Mouse (Mus musculus) mouse trophoblast stem cell (cell line): ENCODE data around the gene Dok3.
"Not testable (repeated sequence)": the region's sequence is repeated elsewhere in the genome, so short reads cannot be mapped to it uniquely, and the experiment has no call there.

Experiments
- in situ Hi-C, 2 experiments: fragments of 300-500 bp; cut with MseI, MboI; formaldehyde crosslinking; loops; 2 replicates in 1 of 2; 3 replicates in 1 of 2; pipeline ENCODE4 v1.15.1; 2025

The Dok3 gene

DNA sequence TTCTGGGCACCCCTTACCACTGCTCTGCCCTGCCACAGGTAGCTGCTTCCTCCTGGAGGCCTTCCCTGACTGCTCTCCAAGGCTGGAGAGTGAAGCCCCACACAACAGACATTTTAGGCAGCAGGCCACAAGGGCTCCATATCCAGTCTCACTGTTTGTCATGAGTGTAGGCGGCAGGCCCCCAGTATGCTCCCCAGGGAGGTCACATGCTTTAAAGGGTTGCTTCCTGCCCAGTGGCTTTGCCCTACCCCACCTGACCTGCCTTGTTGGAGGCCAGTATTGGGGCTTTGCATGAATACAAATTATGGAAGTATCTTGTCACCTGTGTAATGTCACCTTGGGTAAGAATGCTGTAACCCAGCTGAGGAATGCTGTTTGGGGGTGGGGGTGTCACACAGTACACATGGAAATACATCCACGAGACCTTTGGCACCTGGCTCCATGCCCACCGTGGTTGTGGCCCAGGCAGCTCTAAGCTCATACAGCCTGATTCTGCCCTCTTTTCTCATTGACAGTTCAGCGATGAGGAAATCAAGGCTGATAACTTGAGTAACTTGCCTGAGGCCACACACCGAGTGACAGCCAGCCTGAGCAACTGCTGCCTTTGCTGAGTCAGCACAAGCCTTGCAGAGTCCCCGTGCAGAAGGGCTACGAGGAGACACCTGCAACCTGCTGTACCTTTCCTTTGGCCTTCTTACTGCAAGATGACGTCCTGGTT is at the start of gene Dok3:
Gene Dok3, minus strand, starts transcription at position 99 of the 718 bp plus-strand sequence.
- in situ Hi-C loops: no loop called here

DNA sequence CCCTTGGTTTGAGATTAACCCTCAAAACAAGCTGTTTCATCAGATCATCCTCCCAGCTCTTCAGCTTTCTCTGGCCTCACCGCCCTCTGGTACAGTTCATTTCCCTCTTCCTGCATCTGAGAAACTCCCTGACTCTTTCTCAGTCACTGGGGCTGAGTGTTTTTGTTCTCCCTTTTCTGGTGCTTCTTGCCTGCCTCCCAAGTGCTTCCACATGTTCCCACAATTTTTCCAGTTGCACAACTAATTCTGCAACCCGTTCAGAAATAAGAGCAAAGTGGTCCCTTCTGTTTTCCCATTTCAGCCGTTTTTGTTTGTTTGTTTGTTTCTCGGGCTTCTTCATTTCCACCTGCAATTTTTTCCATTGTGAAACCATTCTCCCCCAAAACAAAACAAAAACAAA is 49.0 kb upstream of the Dok3 start:
- in situ Hi-C loops: no loop called here

DNA sequence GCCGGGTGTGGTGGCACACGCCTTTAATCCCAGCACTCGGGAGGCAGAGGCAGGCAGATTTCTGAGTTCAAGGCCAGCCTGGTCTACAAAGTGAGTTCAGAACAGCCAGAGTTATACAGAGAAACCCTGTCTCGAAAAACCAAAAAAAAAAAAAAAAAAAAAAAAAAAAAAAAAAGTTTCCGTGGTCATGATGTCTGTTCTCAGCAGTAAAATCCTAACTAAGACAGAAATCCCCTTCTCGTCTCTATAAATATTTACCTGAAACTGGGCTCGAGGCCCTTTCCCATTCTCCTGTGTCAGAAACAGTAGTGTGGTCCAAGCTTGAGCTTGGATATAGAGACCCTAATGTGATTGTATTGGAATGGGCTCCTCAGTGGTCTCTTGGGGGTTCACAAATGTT is 47.8 kb upstream of the Dok3 start:
- in situ Hi-C loops: not testable (repeated sequence)

DNA sequence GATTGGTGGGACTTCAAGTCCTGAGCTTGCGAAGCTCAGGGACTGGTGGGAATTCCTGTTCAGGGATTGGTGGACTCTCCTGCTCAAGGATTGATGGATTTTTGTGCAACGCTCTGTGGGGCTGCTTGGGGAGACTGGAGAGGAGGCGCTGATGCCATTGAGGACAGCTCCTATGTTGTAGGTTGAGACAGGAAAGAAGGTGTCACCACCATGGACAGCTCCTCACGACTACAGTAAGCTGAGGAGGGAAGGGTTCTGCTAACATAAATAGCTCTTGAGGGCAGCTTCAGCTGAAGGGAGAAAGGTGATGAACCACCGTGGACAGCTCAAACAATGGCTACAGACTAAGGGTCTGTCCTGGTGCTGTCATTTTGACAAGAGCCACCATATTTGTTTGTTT is 46.8 kb upstream of the Dok3 start:
- in situ Hi-C loops: no loop called here

DNA sequence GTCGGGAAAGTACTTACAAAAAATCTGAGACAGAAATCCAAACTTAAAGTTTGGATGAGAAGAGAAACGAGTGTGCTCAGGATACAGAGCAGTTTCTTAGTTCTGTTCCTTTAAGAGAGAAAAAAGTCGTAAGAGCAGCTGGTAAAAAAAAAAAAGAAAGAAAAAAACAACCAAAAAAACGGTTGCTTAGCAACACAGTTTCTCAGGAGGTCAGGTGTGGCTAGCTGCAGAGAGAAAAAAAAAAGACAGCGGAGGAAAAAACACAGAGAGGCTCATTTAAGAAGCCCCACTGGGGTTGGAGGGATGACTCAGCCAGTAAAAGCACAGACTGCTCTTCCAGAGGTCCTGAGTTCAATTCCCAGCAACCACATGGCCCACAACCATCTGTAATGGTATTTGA is 45.2 kb upstream of the Dok3 start:
- in situ Hi-C loops: no loop called here

DNA sequence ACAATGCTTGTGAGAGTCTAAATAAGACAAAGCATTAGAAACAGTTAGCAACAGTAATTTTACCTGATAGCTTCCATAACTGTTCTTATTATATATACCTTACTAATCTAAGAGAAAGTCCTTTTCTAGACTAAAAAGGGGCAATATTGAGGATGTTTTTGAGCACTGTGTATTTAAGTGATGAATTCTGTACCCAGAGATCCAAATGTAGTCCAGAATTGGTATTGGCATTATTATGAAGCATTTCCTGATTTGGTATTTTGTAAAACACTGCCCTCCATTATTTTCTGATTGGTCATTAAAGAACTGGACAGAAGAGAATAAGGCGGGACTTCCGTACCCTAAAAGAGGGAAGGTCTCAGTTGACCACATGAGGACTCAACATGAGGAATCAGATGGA is 44.3 kb upstream of the Dok3 start, which contains the start of gene Tmed9:
Gene Tmed9, plus strand, starts transcription at position 301 of the 400 bp plus-strand sequence.
- in situ Hi-C loops: no loop called here

DNA sequence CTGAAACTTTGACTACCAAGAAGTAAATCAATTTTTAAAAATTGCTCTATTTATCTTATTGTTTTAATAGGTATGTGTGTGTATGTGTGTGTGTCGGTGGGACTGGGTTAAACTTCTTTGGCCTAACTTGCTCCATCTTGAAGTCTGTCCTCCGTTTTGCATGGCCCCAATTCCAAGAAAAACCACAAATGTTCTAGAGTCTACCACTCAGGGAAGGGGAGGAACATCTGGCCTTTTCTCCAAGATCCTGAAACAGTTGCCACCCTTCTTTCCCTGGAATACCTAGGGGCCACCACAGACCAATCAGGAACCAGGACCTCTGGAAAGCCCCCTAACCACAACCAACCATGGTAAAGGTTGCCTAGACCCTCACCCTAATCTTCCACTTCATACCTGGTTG is 42.9 kb upstream of the Dok3 start:
- in situ Hi-C loops: no loop called here

DNA sequence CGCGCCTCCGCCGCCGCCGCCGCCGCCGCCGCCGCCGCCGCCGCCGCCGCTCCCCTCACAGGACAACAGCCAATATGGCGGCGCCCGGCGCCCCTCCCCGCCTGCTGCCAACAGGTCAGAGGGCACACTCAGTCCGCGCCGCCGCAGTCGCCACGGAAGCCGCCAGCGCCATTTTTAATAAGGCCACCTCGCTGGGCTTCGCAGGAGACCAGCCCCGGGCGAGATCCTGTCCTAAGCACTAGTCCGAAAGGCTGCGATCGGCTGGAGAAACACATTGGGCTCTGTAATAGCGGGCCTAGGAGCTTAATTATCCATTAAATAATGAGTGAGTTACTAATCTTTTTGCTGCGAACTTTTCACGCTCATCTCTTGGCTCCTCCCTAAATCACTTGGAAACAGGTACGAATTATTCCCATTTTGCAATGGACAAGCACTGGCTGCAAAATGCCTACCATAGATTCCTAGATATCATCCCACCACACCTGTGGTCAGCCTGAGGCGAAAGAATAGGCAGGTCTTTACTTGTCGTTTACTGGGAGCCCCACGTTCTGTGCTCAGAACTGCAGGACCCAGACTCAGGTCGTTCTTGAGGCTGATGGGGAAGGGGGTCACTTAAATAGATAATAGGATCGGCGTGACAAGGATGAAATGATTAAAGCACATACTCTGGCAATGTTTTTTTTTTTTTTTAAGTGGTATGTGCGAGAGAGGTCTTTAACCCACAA is 42.1 kb upstream of the Dok3 start, which contains the start of gene Fam193b:
Gene Fam193b, minus strand, starts transcription at position 94 of the 725 bp plus-strand sequence.
- in situ Hi-C loops: no loop called here

DNA sequence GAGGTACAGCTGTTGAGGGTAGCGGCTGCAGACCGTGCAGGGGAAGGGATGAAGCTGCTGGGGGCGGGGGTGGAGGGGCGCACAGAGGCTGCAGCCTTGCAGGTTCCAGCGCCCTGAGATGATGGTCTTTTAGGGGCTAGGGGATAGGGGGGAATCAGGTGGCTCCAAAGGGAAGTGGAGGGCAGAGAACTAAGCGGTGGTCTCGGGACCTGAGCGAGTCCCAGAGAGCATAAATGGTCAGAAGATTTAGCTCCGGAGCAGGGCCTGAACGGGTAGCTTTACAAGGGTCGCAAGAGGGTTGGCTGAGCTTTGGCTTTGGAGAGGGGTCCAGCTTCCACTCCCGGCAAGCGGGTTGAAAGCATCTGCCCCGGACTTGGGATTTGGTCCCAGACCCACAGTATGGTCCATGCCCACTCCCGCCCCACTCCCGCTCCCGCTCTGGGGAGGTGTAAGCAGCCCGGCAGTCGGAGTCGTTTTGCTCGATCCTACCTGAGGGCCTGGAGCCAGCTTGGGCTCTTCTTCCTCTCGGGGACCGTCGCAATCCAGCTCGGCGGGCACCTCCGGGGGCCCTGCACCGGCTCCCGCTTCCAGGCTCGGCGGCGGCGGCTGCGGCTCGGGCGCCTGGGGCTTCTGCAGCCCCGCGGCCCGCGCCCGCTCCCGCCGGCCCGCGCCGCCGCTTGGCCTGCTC is 41.3 kb upstream of the Dok3 start:
- in situ Hi-C loops: no loop called here

DNA sequence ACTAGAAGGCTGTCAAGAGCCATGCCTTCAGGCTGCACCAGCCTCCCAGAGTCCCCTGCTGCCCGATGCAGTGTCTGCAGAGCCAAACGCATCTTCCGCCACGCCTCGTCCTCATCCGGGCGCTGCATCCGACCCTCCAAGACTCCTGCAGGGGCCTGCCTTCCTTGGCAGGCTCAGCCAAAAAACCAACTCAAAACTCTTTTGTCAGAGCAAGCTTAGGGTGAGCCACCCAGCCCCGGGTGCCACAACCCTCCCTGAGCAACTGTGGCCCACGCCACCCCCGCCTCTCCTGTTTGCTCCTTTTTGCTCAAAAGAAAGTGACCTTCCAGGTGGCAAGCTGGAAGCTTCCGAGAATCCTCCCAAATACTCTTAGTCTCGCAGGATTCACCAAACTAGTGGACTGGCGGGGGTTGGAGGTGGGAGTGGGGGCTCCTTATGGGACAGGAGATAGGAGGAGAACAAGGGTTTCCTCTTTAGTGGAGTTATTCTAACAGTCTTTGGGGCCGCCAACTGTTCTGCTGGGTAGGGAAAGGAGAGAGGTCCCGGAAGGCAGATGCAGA is 40.7 kb upstream of the Dok3 start:
- in situ Hi-C loops: no loop called here

DNA sequence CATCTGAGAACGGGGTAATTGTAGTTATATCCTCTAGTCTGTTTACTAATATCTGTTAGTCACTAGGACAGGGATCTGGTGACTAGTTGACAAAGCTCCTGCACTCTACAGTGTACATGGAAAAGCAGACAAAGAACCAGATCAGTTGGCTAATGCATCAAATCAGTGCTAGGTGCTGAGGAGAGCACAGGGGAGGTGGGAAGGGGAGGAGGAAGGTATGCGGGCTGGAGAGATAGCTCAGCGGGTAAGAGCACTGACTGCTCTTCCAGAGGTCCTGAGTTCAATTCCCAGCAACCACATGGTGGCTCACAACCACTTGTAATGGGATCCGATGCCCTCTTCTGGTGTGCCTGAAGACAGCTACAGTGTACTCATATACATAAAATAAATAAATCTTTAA is 39.4 kb upstream of the Dok3 start:
- in situ Hi-C loops: not testable (repeated sequence)

DNA sequence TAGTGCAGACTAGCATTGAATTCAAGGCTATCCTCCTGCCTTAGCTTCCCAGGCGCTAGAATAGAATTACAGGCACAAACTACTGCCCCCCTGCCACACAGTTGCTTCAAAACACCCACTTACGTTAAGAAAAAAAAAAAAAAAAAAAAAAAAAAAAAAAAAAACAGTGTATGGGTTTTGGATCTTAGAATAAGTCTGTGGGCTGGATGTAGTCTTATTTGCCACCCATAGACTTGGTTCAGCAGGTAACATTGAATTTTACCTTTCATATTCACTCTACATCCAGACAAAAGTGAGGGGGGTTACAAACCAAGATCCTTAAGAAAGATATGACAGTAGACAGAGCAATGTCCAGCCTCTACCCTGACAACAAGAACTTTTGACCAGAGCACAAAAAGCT is 38.9 kb upstream of the Dok3 start:
- in situ Hi-C loops: no loop called here

DNA sequence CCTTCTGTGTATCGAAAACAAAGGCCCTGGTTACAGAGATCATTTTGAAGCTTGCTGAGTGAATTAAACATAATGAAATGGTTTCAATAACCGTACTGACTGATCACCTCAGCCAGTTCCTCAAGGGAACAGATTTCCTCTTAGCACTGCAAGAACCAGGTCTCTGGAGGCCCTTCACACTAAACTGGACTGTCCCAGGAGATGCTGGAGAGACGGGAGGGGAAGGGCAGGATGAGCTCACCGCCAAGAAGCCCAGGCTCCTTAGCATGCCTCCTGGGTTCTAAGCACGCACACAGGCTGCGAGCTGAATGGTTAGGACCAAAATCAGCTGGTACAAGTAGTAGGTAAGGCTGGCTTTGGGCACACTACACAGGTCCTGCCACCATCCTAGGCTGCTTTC is 37.9 kb upstream of the Dok3 start:
- in situ Hi-C loops: no loop called here

DNA sequence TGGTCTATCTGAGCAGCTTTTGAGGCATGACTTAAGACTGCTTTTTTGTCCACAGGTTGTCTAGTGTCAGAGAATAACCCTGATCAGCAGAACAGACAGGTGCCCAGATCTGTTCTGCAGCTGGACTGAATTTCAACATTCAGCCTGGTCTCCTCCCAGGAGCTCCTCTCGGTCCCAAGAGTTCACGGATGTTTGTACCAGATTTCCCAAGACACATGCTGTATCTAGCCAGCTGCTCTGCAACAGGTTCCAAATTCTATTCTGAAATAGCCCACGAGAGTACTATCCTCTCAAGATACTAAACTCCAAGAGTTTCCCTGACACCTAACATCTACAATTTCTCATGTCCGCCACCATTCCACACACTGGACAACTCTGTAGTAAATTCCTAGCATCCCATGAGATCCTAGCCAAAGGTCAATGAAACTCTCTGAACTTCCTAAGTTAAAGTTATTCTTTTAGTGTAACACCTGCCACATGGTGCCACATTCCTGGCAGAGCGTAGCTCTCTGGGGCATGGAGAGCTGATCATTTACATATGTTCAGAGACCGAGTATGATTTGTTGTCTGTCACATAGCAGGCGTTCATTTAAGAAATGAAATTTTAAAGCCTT is 34.3 kb upstream of the Dok3 start:
- in situ Hi-C loops: no loop called here

DNA sequence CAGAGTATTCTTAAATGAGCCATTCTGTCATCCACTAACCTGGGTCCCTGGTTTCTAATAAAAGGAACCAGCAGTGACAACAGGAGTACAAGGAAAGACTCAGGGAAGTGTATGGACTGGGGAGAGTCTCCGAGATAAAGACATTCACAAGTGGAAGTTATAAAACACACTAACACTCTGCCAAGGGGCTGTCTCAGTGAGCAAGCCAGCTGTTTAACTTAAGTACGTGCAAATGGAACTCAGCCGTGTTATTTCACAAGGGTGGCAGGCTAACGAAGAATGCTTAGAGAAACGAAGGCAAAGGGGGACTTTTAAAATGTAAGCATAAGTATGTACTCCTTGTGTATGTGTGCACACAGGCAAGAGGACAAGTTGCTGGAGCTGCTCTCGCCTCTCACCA is 28.4 kb upstream of the Dok3 start:
- in situ Hi-C loops: no loop called here

DNA sequence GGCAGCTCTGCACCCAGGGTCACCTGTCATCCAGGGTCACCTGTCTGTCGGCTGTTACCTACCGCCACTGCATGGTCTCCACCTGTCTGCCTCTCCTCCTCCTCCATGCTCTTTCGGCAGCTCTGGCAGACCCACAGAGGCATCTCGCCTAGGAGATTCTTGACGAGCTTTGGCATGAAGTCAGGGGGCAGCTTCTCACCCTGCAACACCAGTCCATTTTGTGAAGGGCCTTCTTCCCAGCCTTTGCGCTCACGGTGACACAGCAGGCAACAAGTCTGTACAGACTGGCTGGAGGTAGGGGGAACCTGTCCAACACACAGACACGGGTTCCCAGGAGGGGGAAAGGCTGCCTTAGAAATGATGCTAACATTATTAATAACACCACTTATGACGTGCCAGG is 26.8 kb upstream of the Dok3 start:
- in situ Hi-C loops: no loop called here

DNA sequence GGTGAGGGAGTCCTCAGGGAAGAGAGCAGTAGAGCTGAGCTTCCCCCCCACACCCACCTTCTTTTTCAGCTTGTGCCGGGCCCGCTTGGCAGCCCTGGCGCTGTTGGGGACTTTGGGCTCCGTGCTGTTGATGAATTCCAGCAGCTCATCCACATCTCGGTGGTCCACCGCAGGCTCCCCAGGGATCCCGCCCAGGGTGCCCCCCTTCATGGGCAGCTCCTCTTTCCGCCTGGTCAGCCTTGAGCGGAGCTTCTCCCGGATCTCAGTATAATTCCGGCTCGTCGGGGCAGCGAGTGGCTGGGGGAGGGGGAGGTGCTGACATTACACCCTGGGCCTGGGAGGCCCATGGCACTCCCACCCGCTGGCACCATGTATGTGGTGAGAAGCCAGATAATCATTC is 20.0 kb upstream of the Dok3 start:
- in situ Hi-C loops: no loop called here

DNA sequence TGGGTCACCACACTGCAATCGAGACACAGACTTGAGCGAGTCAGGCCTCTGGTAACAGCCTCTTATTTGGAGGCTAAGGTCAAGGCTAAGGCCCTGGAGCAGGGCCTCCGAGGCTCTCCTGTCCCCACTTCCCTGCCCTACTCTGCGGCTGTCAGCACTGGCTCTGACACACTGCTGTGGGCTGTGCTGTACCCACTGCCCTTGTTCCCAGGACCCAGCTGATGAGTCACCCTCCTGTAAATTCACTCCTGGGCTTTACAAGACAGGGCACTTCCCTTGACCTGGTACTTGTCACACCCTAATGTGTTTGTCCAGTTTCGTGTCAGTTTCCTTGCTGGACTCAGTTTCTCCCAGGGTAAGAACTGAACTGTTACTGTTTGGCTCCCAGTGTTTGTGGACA is 19.3 kb upstream of the Dok3 start:
- in situ Hi-C loops: no loop called here

DNA sequence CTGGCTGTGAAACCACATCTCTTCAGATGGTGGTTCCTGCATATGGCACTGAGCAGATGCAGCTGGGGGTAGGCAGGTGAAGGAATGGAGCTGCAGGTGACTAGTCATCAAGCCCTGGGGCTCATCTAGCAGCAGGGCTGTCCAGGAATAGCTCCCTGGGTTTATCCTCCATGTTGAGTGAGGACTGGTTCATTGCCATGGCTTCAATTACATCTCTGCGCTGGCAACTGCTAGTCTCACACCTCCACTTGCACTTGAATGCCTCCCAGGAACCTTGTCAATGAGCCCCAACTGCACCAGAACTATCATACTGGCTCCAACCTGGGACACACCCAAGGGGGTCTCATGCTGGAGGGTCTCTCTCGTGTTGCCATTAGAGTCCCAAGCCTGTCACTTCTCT is 18.8 kb upstream of the Dok3 start:
- in situ Hi-C loops: no loop called here

DNA sequence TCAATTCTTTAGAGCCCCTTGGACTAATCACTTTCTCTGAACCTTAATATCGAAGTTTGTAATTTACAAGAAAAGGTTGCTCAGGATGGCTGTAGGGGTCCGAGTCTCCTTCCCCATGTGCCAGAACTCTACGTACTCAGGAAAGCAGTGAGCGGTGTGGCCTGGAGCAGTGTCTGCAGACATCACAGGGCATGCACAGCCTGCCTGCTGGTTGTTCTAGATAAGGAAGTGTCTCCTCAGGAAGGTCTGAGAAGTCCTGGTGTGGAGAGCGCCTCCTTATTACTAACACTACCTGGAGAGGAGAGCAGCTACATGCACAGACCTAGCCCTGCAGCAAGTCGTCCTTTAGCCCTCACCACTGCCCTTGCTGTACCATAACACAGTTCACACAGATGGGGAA is 15.7 kb upstream of the Dok3 start:
- in situ Hi-C loops: no loop called here

DNA sequence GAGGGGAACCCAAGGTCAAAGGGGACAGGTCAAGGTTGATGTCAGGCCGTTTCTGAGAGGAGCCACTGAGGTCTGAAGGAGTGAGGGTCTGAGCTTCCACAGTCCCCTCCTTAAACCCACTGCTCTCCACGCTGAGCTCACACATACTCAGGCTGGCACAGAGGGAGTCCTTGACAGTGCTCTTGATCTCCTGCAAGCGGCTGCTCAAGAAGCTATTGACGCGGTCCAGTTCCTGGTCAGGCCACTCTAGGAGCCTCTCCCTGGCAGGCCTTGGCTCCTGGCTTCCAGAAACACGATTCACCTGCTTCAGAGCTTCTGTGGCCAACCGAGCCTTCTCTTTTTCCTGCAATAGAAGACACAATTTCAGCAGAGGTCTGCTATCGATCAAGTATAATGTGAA is 14.4 kb upstream of the Dok3 start:
- in situ Hi-C loops: no loop called here

DNA sequence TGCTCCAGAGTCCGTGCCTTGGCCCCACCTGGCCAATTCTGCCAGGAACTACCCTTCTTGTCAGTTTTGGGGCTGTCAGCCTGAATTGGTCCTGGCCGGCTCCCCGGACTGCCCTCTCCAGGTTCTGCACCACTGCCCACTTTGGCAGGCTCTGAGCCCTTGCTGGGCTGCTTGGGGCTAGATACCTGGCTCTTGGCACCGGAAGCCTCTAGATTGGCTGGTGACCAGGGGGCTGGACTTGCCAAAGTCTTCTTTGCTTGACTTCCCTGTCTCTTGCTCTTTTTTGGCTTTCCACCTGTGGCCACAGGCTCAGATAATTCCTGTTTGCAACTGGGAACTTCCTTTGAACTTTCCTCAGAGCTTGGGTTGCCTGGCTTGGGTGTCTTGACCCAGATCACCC is 13.8 kb upstream of the Dok3 start:
- in situ Hi-C loops: no loop called here
